Mouse (Mus musculus) embryo, embryonic 10 days (tissue): ENCODE measurements around the gene Megf11.

Source experiments
- DNase-seq: peaks from one replicate; pipeline ENCODE4 v3.0.0-alpha.2; 2015; ENCODE audit warnings: low spot score

The Megf11 gene

DNA sequence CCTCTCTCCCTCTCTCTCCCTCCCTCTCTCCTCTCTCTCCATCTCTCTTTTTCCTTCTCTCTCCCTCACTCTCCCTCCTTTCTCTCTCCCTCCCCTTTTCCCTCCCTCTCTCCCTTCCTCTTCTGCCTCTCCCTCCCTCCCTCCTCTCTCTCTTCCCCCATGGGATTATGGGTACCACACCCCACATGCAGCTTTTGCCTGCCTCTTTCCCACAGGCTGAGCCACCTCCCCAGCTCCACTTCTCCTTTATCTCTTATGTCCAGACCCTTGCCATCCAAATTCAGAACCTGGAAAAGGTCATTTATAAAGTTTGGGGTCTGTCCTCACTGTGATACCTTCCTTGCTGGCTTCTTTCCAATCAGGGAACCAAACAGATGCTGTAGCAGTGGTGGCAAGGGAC, 180.5 kb downstream of the Megf11 start:
- DNase-seq: no peak

DNA sequence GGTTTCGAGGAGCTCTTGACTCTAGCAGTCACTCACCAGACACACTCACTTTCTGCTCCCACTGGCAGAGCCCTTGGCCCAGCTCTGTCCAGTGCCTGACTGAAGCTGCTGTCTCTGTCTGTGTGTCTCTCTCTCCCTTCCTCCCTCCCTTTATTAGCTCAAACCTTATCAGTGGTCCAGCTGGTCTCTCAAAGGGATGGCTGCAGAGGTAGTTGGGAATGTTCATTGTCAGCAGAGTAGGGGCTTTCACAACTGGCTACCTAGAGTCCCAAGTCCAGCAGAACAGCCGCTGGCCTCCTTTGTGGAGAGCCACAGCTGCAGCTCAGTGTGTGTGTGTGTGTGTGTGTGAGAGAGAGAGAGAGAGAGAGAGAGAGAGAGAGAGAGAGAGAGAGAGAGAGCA, 180.9 kb downstream of the Megf11 start:
- no peak for DNase-seq

DNA sequence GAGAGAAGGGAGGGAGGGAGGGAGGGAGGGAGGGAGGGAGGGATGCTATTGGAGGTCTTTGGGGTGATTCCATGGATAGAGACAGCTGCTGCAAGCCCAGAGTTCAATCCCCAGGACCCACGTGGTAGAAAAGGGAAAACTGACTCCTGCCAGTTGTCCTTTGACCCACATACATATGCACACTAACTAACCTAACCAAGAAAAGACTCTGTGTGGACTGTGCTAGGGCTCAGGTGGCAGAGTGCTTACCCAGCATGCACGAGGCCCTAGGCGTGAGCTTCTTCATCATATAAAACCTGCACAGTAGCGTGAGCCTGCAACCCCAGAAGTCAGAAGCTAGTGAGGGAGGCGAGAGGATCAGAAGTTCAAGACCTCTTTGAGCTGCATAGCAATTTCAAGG, 182.1 kb downstream of the Megf11 start:
- DNase-seq: no peak

DNA sequence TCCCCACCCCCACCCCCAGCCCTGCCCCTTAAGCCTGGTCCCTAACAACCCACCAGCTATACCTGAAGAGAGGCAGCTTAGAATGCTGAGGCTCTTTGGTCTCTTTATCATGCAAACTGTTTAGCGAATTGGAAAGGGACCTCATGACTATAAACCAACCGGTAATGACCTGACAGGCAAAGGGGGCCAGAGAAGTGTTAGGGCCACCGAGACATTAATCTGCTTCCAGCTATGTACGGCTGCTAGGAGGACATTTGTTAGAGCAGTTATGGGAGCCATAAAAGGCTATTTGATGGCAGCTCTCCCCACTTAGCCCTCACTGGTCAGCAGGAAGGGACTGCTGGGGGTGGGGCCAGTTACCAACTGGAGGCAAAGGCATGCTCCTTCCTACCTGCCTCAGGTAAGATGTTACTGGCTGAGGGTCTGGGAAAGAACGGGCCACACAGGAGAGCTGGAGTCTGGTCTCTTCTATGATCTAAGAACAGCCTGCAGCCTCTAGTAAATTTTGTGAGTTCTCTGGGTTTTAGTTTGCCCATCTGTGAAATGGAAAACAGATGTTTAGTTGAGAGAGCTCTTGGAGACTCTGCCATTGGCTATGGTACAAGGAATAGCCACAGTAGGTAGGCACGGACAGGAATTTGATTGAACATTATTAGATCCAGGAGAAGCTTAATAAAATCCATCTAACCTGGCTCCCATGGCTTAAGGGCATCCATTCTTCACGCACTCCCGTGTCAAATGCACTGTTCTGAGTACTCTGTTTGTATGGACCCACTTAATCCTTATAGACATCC, 183.2 kb downstream of the Megf11 start:
- DNase-seq: no peak

DNA sequence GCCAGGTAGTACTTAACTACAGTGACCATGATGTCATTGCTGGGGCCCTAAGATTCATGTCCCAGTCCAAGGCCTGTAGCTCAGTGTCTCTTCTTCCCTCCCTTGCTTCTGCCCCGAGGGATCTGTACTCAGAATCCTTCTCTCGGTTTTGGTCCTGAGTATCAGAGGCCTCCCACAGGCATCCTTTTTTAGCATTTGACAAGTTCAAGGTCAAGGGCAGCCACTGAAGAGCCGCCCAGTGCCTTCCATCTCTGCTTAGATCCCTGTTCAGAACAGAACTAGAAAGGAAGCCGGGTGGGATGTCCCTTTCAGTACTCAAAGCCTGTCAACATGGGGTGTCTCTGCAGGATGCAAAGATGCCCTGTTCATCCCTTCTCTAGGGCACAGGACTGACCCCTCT, 185.0 kb downstream of the Megf11 start:
- no peak for DNase-seq

DNA sequence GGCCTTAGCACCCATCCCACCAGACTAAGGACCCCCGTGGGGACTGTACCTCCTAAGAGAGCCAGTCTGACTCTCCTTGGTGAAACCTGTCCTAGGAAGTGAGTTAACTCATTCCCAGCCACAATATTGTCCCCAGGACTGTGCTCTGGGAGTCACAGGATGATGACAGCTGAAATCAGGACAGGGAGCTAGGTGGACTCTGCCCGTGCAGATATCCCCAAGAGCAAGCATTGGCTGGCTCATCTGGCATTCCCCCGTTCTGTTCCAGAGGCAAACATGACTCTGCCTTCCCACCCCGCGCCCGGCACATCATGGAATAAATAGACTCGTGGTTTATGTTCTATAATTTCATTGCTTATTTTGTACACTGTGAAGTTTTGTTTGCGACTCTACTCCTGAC, 185.7 kb downstream of the Megf11 start:
- DNase-seq: no peak

DNA sequence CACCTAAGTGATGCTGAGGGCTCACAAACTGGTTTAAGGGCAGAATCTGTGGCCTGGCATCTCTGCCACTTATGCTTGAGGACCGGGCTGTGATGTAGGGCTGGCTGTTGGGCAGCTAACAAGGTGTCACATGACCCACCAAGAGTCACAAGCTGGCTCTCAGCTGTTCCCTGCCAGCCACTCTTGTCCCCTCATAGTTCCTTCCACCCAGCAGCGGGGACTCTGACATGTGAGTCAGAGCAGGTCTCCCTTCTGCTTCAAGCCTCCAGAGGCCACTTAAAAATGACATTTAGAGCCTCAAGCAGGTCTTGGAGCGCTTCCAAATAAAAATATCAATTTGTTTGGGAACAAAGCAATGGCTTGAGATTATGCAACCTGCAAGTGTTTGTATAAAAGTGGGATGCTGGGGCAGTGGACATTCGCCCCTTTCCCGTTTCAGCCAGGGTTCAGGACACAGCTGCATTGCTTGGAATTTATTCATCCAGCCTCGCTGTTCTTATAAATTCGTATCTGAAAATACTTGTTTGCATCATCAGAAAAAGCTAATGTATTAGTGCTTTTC, 187.3 kb downstream of the Megf11 start:
- no peak for DNase-seq

DNA sequence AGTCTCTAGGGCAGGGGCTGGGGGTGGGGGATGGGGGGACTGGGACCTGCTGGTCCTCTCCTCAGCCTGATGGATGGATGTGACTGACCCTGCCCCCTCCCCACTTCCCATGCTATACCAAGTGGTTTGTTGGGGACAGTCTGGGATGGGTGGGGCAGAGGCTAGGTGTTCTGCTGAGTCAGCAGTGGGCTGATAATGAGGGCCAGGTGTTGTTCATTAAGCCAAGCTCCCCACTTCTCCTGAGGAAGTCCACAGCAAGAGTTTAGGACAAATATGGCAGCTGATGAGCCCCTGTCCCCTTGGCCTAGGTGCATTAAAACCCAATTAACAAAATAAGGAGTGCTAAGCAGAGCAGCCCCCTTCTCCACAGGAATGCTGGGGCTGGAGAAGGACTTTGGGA, 190.2 kb downstream of the Megf11 start:
- no peak for DNase-seq

DNA sequence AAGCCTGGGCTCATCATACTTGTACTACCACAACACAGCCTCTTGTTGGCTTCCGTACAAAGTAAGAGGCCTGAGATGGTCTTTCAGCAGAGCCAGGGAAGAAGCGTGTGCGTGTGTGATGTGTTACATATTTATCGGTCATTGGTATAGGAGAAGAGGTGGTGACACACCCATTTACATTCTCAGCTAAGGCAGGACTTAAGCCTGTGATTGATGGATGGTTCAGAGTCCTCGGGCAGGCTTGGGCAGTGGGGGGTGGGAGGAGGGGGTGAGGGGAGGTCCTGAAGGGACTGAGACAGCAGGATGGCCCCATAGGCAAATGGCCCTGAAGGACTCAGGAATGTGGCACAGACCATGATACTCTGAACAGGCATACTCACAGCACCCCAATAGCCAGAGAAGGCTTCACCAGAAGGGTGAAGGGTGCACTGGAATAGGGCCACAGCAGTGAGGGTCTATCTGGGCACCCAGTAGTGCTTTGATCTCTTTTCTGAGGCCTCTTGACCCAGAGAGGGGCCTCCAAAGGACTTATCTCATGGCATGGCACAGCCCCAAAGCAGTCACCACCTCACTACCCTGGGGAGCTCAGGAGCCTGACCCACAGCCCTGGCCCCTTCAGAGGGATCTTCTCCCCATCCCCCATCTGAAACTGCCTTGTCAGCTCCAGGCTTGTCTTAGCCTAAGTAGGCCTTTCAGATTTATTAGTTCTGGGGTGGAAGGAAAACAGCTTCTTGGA, 190.9 kb downstream of the Megf11 start:
- DNase-seq: peak; percentile 27

DNA sequence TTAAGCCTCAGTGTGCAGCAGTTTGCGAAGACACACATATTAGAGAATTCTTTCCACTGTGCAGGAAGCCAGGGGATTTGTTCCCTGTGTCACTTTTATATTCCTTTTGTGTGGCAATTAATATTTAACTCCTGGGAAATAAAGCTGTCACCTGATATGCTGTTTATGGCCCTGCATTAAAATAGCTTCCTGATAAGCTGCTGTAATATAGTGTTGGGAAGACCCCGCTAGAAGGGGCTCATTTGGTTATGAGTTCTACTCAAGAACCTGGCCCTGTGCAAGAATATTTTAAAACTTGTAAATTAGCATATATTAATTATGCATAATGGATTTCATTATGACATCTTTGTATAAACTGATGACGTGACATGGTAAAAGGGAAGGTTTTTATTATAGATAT, 191.7 kb downstream of the Megf11 start:
- DNase-seq: no peak

DNA sequence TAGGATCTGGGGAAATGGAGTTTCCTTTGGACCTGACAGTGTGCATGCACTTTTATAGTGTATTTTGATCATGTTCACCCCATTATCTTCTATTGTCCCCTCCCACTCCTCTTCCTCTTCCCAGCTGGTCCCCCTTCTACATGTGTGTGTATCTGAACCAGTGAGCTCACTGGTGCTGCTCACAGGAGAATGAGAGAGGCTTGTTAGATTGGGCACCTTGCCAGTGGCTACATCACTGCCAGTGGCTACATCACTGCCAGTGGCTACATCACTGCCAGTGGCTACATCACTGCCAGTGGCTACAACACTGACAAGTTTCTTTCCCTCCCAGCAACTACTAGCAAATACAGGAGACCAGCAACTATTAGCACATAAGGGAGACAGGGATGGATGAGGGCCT, 192.6 kb downstream of the Megf11 start:
- DNase-seq: no peak

DNA sequence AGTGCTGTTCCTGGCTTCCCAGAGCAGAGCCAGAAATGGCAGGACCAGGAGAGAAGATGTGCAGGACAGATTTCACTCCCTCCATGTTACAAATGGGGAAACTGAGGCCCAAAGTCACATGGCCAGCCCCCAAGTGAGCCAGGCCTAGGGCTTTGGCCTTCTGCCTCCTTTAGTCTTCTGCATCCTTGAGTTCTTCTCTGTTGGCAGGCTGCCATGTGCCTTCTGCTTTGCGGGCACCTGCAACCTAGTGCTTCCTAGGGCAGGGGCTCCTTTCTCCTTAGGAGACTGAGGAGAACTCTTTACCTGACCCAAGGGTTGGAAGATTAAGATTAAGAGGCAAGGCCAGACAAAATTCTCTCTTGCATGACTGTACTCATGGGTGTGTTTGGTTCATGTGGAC, 193.9 kb downstream of the Megf11 start:
- DNase-seq: no peak

DNA sequence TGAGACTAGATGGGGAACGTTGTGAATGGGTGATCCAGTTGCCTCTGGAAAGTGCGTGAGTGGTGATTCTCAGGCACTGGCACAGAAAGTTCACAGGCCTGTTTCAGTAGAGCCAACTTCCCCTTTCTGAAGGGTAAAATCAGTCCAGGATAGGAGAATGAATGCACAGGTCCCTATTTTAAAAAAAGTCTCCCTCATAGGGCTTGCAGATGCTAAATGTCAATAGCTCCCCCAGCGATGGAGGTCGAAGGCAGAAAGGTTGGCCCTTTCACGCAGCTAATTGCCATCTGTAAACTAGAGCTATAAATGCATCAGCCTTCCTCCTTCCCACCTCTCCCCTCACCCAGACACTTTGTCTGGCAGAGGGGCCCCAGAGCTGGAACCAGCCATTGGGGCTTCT, 200.9 kb downstream of the Megf11 start:
- DNase-seq: no peak

DNA sequence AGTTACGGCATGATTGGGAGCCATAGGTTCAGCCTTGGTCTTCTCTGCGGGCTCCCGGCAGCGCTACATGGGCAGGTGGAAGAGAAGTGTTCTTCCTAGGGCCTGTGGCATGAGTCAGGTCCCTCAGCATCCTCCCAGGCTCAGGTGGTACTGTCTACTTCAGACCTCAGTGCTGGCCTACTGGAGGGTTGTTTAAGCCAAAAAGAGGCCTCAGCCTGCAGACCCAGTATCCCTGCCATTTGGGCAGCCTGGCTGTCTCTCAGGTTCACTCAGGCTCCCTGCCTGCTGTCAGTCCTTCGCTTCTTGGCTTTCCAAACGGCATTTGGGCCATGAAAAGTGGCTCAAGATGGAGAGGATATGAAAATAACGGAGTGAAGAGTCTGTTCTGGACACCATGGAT, 202.6 kb downstream of the Megf11 start:
- DNase-seq: no peak

DNA sequence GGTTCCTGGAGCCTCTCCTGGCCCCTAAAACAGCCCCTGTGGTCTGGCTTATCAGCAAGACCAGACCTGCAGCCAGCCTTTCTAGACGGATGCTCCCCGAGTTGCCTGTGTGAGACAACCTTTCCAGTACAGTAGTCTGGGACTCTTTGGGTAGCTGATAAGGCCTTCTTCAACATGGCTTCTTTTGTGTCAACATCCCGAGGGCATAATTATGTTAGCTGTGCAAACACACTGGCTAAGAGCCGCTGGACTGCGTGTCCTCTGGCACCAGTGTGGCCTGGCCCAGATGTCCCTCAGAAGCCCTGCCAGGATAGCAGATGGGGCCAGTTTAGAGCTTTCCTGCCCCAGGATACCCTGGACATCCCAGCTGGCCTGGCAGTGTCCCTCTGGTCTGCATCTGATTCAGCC, 205.2 kb downstream of the Megf11 start:
- no peak for DNase-seq

DNA sequence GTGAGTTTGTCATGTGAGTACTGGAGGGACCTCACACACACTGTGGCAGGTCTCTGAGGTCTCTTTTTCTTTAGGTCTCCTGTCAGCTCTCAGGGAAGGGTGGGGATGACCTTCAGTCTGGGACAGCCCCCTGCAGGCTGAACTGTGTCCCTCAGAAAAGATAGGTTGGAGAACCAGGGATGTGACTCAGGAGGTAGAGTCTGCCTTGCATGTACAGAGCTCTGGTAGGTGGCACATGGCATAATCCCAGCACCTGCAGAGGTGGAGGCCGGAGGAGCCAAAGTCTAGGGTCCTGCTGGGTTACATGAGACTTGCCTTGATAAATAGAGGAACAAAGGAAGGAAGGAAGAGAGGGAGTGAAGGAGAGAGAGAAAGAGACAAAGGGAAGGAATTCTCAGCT, 206.0 kb downstream of the Megf11 start:
- DNase-seq: no peak

DNA sequence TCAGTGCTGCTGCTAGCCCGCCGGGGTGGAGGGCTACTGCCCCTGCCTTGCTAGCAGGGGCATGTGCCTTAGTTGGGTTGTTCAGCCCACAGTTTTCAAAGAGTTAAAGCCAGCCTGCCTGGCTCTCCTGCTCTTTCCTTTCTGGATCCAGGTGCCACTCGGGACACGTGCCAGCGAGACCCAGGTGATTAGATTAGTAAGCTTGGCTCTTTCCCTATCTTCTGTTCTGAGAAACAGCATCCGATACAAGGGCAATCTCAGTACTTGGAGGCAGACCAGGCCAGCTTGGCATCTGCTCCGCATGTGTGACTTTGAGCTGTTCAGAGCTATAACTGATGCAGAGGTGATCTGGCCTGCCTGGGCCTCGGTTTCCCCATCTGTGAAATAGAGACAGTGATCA, 209.0 kb downstream of the Megf11 start:
- DNase-seq: no peak

DNA sequence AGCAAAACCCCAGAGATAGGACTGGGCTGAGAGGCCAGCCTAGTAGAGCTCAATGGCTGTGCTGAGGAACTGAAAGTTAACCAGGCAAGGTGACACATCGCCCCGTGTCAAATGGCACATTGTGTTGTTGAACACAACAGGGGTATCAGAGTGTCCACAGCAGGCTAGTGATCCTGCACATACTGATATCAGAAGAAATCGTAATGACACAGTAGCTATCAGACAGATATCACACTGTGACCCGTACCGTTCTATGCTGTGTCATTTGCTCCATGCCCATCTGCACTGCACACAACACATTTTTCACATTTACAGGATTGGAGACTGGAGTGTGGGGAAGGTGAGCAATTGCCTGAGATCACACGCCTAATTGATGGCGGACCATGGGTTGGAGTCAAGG, 213.0 kb downstream of the Megf11 start:
- no peak for DNase-seq

DNA sequence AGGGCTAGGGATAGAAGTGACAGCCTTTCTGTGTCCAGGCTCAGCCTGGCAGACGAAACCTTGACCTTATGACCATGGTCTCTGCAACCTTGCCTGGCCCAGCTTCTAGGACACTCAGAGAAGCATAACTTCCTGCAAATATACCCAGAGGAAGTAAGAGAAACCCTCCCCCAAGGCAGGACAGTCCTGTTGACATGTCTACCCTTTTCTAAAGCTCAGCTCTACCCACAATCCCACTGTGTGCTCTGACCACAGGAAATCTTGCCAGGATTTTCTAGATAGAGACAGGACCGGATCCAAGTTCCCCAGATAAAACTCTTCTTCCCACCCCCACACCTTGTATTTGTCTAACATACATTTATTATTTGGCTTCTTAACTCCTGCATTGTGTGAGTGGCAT, 215.3 kb downstream of the Megf11 start:
- DNase-seq: no peak

DNA sequence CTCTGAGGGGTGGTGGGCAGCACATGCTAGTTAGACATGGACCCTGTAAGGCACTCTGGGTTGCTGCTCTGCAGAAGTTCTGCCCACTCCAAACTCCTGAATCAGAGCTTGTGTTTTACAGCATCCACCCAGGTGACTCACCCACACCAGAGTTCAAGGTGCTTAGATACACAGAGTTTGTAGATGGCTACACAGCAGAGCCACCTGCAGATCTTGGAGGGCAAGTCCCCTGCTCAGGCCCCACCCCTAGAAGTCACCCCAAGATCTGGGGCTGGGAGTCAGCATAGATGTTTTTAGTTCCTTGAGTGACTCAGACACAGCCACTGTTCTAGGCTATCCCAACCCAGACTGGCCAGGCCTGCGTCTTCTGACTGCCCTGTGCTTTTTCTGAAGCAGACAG, 217.5 kb downstream of the Megf11 start:
- DNase-seq: no peak

DNA sequence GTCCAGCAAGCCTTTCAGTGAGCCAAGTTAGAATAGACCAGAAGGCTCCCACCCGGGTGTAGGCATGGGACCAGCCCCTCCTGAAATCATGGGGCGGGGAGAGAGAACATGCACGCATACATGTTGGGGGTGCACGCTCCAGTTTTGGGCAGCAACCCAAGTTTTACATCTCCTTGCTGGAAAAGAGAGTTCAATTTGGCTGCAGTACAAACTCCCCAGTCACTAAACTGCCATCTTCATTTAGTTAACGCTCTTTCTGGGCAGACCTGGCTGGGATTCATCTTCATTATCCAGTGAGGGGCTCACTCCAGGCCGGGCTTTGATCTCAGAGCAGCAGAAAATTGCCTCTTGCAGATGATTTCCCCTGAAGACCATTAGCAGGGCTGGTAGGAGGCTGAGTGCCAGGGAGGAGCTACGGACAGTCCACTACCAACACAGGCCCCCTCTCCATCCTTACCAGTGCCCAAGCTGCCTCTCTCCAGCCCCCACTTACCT, 218.8 kb downstream of the Megf11 start:
- DNase-seq: no peak

DNA sequence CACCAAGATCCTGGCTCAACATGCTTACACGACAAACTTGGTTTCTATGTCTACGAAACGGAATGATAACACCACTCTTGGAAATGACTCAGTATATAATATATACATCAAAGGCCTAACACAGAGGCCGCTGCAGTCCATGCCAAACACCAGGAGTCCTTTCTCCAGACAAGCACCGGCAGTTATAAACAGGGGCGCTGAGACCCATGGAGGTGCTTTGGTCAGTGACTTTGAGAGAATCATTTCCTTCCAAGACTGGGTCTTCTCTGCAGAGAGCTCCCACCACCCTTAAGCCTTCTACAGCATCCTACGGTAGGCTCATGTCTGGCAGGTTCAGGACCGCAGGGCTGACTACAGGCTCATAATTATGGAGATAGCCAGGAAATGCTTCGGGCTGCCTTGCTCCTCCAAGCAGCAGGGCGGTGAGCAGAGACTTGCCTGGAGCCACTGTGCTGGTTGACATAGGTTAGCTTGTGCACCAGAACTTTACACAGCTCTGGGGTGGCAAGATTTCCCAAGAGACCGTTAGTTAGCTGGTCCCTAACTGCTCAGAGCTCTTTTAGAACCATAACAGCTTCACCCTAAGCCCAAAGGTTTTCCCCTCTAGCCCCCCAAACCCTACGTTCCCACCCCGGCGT, 219.8 kb downstream of the Megf11 start:
- DNase-seq: no peak
